Mouse (Mus musculus) limb, embryonic 13.5 days (tissue): ENCODE measurements around the gene Cic. TPM values are rescaled to one million over a fixed set of nuclear protein-coding genes. Genes with fewer than 3 reads are reported as not detected.

ENCODE experiments used
- ATAC-seq: fragments of 200-750 bp; cut with Nextera tagmentation; 2 replicates; pipeline ENCODE4 v1.8.0; 2017; ENCODE audit warnings: low read depth, moderate number of reproducible peaks, moderate TSS enrichment; ENCODE audit not compliant: low FRiP score
- H3K27ac ChIP-seq: fragments of 300-500 bp; sonication (generic); 2 replicates; pipeline ENCODE4 v1.5.1; 2015; ENCODE audit warnings: inconsistent platforms, mild to moderate bottlenecking, moderate library complexity
- H3K27me3 ChIP-seq: fragments of 300-500 bp; sonication (generic); 2 replicates; pipeline ENCODE4 v1.6.1; 2015; ENCODE audit warnings: mild to moderate bottlenecking, inconsistent platforms
- H3K36me3 ChIP-seq: fragments of 300-500 bp; sonication (generic); 2 replicates; pipeline ENCODE4 v1.6.1; 2015; ENCODE audit warnings: inconsistent platforms, mild to moderate bottlenecking, moderate library complexity
- H3K4me1 ChIP-seq: fragments of 300-500 bp; sonication (generic); 2 replicates; pipeline ENCODE4 v1.6.1; 2015; ENCODE audit warnings: inconsistent platforms
- H3K4me2 ChIP-seq: fragments of 300-500 bp; sonication (generic); replicated peaks from 2 replicates; pipeline ENCODE4 v1.6.1; 2015; ENCODE audit warnings: inconsistent platforms, mild to moderate bottlenecking, moderate library complexity
- H3K4me3 ChIP-seq: fragments of 300-500 bp; sonication (generic); 2 replicates; pipeline ENCODE4 v1.5.1; 2015; ENCODE audit warnings: moderate library complexity, mild to moderate bottlenecking, inconsistent platforms
- H3K9ac ChIP-seq: fragments of 300-500 bp; sonication (generic); 2 replicates; pipeline ENCODE4 v1.6.1; 2015; ENCODE audit warnings: mild to moderate bottlenecking, inconsistent platforms
- H3K9me3 ChIP-seq: fragments of 300-500 bp; sonication (generic); 2 replicates; pipeline ENCODE4 v1.6.1; 2016; ENCODE audit warnings: inconsistent platforms
- WGBS: fragments of 180-500 bp; shearing (Covaris S2); methylation state at CpG from one replicate; pipeline ENCODE4 v1.1.7; 2015; 5-methylcytosine and 5-hydroxymethylcytosine counted together
- polyA plus RNA-seq: library from polyadenylated mRNA; unstranded; fragments of >200 nt; fragmentation: Nextera tagmentation; extraction: Ambion mirVana; gene quantifications from 2 replicates; pipeline ENCODE4 v1.2.1, GENCODE M21; 2015

Cic gene
- polyA plus RNA-seq, 1 experiment from 2014 or later, result 43.6 TPM

- H3K36me3 ChIP-seq, result peaks cover 44% of the 10 kb centered on the region
- H3K4me3 ChIP-seq, result no peak overlapping the region
- WGBS, result 89% methylated on average over 22 of the region's 22 CpGs
- ATAC-seq, result no peak
- 0 out of 2 replicates have a peak overlapping the region, but pooled peaks have one; percentile 23 for H3K4me2 ChIP-seq
- no peaks in the 10 kb centered on the region for H3K27me3 ChIP-seq
- H3K4me1 ChIP-seq, result peaks cover 65% of the 10 kb centered on the region
- peak overlapping the region; percentile 58; the same call in 1 of the 2 replicates for H3K27ac ChIP-seq
- H3K9ac ChIP-seq, result no peak overlapping the region; the same call in 1 of the 2 replicates
- H3K9me3 ChIP-seq, result no peaks in the 10 kb centered on the region
Observed at GRCm38 (mm10) chr7:25273259-25274241, 6.0 kb downstream of the Cic start.

GRCm38 (mm10) chr7:25274571-25274970 is 7.1 kb downstream of the Cic start:
- Histone ChIP-seq H3K27ac (peak overlapping the region; percentile 58; the same call in 1 of the 2 replicates), H3K27me3 (no peaks in the 10 kb centered on the region), H3K36me3 (peaks cover 44% of the 10 kb centered on the region), H3K4me1 (peaks cover 56% of the 10 kb centered on the region), H3K4me2 (peak overlapping the region; percentile 9; the same call in 1 of the 2 replicates), H3K9ac (no peak overlapping the region; the same call in none of the 2 replicates), H3K9me3 (no peaks in the 10 kb centered on the region), H3K4me3 (no peak overlapping the region)
- WGBS, result 48% methylated on average over 5 of the region's 5 CpGs
- ATAC-seq, result no peak

GRCm38 (mm10) chr7:25274996-25275395 is 7.5 kb downstream of the Cic start:
- peaks cover 44% of the 10 kb centered on the region for H3K36me3 ChIP-seq
- no peaks in the 10 kb centered on the region for H3K27me3 ChIP-seq
- peak overlapping the region; percentile 9; the same call in 1 of the 2 replicates for H3K4me2 ChIP-seq
- H3K9ac ChIP-seq, result peak overlapping the region; percentile 26
- no peaks in the 10 kb centered on the region for H3K9me3 ChIP-seq
- peak overlapping the region; percentile 58; the same call in 1 of the 2 replicates for H3K27ac ChIP-seq
- WGBS, result 80% methylated on average over 3 of the region's 3 CpGs
- H3K4me1 ChIP-seq, result peaks cover 55% of the 10 kb centered on the region
- no peak overlapping the region for H3K4me3 ChIP-seq
- ATAC-seq, result no peak

- Histone ChIP-seq H3K9me3 (no peaks in the 10 kb centered on the region), H3K36me3 (peaks cover 43% of the 10 kb centered on the region), H3K9ac (peak overlapping the region; percentile 53), H3K27ac (peak overlapping the region; percentile 100; the same call in 1 of the 2 replicates), H3K4me2 (peak overlapping the region; percentile 25), H3K4me3 (no peak overlapping the region), H3K27me3 (no peaks in the 10 kb centered on the region), H3K4me1 (peaks cover 59% of the 10 kb centered on the region)
- WGBS, result 35% methylated on average over 9 of the region's 9 CpGs
- no peak for ATAC-seq
Observed at GRCm38 (mm10) chr7:25275555-25276298, 8.2 kb downstream of the Cic start.

GRCm38 (mm10) chr7:25277405-25277804 is 9.9 kb downstream of the Cic start:
- ATAC-seq, result no peak
- 78% methylated on average over 4 of the region's 4 CpGs for whole genome bisulfite sequencing
- peaks cover 27% of the 10 kb centered on the region for H3K36me3 ChIP-seq
- no peaks in the 10 kb centered on the region for H3K9me3 ChIP-seq
- H3K9ac ChIP-seq, result peak overlapping the region; percentile 70
- no peaks in the 10 kb centered on the region for H3K27me3 ChIP-seq
- peak overlapping the region; percentile 82 for H3K4me2 ChIP-seq
- peaks cover 69% of the 10 kb centered on the region for H3K4me1 ChIP-seq
- H3K4me3 ChIP-seq, result peak overlapping the region; percentile 85
- H3K27ac ChIP-seq, result peak overlapping the region; percentile 100

GRCm38 (mm10) chr7:25277998-25278340 is 10.5 kb downstream of the Cic start:
- WGBS, result 11% methylated on average over 4 of the region's 4 CpGs
- no peak for ATAC-seq
- H3K4me1 ChIP-seq, result peaks cover 69% of the 10 kb centered on the region

GRCm38 (mm10) chr7:25278341-25279075 is 11.0 kb downstream of the Cic start:
- under 1% methylated on average over 57 of the region's 60 CpGs for WGBS
- Histone ChIP-seq H3K4me2 (peak overlapping the region; percentile 82), H3K27ac (peak overlapping the region; percentile 100), H3K27me3 (no peaks in the 10 kb centered on the region), H3K36me3 (peaks cover 16% of the 10 kb centered on the region), H3K4me3 (peak overlapping the region; percentile 85), H3K4me1 (peaks cover 70% of the 10 kb centered on the region), H3K9me3 (no peaks in the 10 kb centered on the region), H3K9ac (peak overlapping the region; percentile 70)
- peak; percentile 48 for ATAC-seq

More at GRCm38 (mm10) chr7:25277998-25278340, 10.5 kb downstream of the Cic start:
- peaks cover 21% of the 10 kb centered on the region for H3K36me3 ChIP-seq
- H3K9me3 ChIP-seq, result no peaks in the 10 kb centered on the region
- peak overlapping the region; percentile 100 for H3K27ac ChIP-seq
- peak overlapping the region; percentile 70 for H3K9ac ChIP-seq
- no peaks in the 10 kb centered on the region for H3K27me3 ChIP-seq
- H3K4me3 ChIP-seq, result peak overlapping the region; percentile 85
- peak overlapping the region; percentile 82 for H3K4me2 ChIP-seq

GRCm38 (mm10) chr7:25279076-25279860 is 11.8 kb downstream of the Cic start:
- peaks cover 70% of the 10 kb centered on the region for H3K4me1 ChIP-seq
- peak; percentile 48 for ATAC-seq
- WGBS, result under 1% methylated on average over 44 of the region's 49 CpGs
- H3K9me3 ChIP-seq, result no peaks in the 10 kb centered on the region
- H3K27ac ChIP-seq, result peak overlapping the region; percentile 100
- peak overlapping the region; percentile 82 for H3K4me2 ChIP-seq
- peaks cover 10% of the 10 kb centered on the region for H3K36me3 ChIP-seq
- H3K4me3 ChIP-seq, result peak overlapping the region; percentile 85
- peak overlapping the region; percentile 70 for H3K9ac ChIP-seq
- H3K27me3 ChIP-seq, result no peaks in the 10 kb centered on the region

GRCm38 (mm10) chr7:25279861-25280791 is 12.6 kb downstream of the Cic start:
- no peaks in the 10 kb centered on the region for H3K27me3 ChIP-seq
- H3K36me3 ChIP-seq, result peaks cover 9% of the 10 kb centered on the region
- peak overlapping the region; percentile 82 for H3K4me2 ChIP-seq
- peak overlapping the region; percentile 70 for H3K9ac ChIP-seq
- peak overlapping the region; percentile 100 for H3K27ac ChIP-seq
- 0% methylated on average over 6 of the region's 6 CpGs for WGBS
- H3K4me1 ChIP-seq, result peaks cover 70% of the 10 kb centered on the region
- peak; percentile 51 for ATAC-seq
- peak overlapping the region; percentile 85 for H3K4me3 ChIP-seq
- no peaks in the 10 kb centered on the region for H3K9me3 ChIP-seq

GRCm38 (mm10) chr7:25281166-25281733 is 13.7 kb downstream of the Cic start:
- peaks cover 59% of the 10 kb centered on the region for H3K4me1 ChIP-seq
- WGBS, result 15% methylated on average over 12 of the region's 12 CpGs
- peak overlapping the region; percentile 85 for H3K4me3 ChIP-seq
- peak overlapping the region; percentile 82 for H3K4me2 ChIP-seq
- peak overlapping the region; percentile 50 for H3K9ac ChIP-seq
- no peaks in the 10 kb centered on the region for H3K27me3 ChIP-seq
- no peak for ATAC-seq
- H3K36me3 ChIP-seq, result peaks cover 17% of the 10 kb centered on the region
- H3K27ac ChIP-seq, result peak overlapping the region; percentile 100
- H3K9me3 ChIP-seq, result no peaks in the 10 kb centered on the region
